Mouse (Mus musculus): ENCODE results near the gene Atxn1. TPM values are rescaled to one million over a fixed set of nuclear protein-coding genes. Genes with fewer than 3 reads are reported as not detected.

Atxn1 gene
- polyA plus RNA-seq, 1 experiment from 2014 or later = 8.3 TPM

- ChIA-PET POLR2A (interaction anchor here (1.1 kb wide), 1 partner anchor 87 kb away, joined by 3 read pairs; no protein-coding TSS in a partner anchor), CTCF (interaction anchor here (0.9 kb wide), 1 partner anchor 13 kb away, joined by 3 read pairs; no protein-coding TSS in a partner anchor)
- DNase-seq (ENCODE audit: low read depth, low spot score) = no peak
- in situ Hi-C loops (cut with MboI; ENCODE audit: low pct_unique_long_range_greater_than_20kb) = no loop called here
- no peaks in the 10 kb centered on the region for H3K27me3 ChIP-seq
- peak; percentile 94 for ATAC-seq
- no peak for TF ChIP-seq CTCF (IDR thresholded peaks at IDR 0.05)
Observed at GRCm38 (mm10) chr13:45820473-45821230, 144.2 kb downstream of the Atxn1 start.

GRCm38 (mm10) chr13:45816670-45817069 lies 148.1 kb downstream of the Atxn1 start:
- no peaks in the 10 kb centered on the region for H3K27me3 ChIP-seq
- POLR2A ChIA-PET = no interaction called here

DNA sequence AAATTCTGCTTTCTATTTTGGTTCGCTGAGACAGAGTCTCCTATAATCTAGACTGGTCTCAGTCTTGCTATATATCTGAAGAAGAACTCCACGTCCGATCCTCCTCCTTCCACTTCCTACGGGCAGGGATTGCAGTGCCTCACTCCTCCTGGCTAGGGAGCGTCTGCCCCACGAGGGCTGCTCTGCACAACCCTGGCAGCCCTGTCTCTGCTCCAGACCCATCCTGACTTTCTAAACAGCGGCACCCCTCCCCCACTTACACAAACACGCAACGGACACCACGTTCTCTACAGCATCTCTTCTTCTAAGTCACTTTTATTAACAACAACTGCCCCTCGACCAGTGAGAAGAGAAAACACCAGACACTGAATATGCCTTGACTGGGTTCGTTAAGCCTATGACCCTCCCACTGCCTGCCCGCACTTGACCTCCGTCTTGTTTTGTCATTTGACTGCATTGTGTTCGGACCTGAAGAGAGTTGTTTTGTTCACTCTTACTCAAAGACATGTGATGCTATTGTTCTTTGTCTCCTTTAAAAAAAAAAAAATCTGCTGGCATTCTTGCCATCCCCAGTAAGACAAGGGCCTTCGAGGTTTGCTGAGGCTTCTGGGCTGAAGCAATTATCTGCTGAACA lies 154.9 kb downstream of the Atxn1 start:
- no peak for TF ChIP-seq CTCF (IDR thresholded peaks at IDR 0.05)
- DNase-seq (ENCODE audit: low read depth, low spot score) = no peak
- POLR2A ChIA-PET = no interaction called here
- H3K27me3 ChIP-seq = no peaks in the 10 kb centered on the region
- CTCF ChIA-PET = no interaction called here
- in situ Hi-C loops (cut with MboI; ENCODE audit: low pct_unique_long_range_greater_than_20kb) = no loop called here
- ATAC-seq = no peak

More at GRCm38 (mm10) chr13:45816670-45817069, 148.1 kb downstream of the Atxn1 start:
- CTCF ChIA-PET = interaction anchor here (0.7 to 2.5 kb wide), 3 partner anchors 8 to 69 kb away, joined by 3 to 9 read pairs (median 5); no protein-coding TSS in a partner anchor
- ATAC-seq = no peak
- in situ Hi-C loops (cut with MboI; ENCODE audit: low pct_unique_long_range_greater_than_20kb) = no loop called here
- DNase-seq (ENCODE audit: low read depth, low spot score) = no peak
- no peak for TF ChIP-seq CTCF (IDR thresholded peaks at IDR 0.05)

- in situ Hi-C loops (cut with MboI; ENCODE audit: low pct_unique_long_range_greater_than_20kb) = no loop called here
- ATAC-seq (no peak), DNase-seq (ENCODE audit: low read depth, low spot score) (no peak)
- no peaks in the 10 kb centered on the region for H3K27me3 ChIP-seq
- peak; percentile 73 for TF ChIP-seq CTCF (IDR thresholded peaks at IDR 0.05)
- CTCF ChIA-PET = interaction anchor here (0.9 to 1.9 kb wide), 3 partner anchors 9 to 89 kb away, joined by 3 to 5 read pairs (median 3); no protein-coding TSS in a partner anchor
- POLR2A ChIA-PET = no interaction called here
Observed at GRCm38 (mm10) chr13:45807593-45808043, 157.2 kb downstream of the Atxn1 start.

- CTCF ChIA-PET = interaction anchor here (1.9 kb wide), 1 partner anchor 10 kb away, joined by 5 read pairs; no protein-coding TSS in a partner anchor
- no peak for TF ChIP-seq CTCF (IDR thresholded peaks at IDR 0.05)
- DNase-seq (ENCODE audit: low read depth, low spot score) (no peak), ATAC-seq (no peak)
- no peaks in the 10 kb centered on the region for H3K27me3 ChIP-seq
- POLR2A ChIA-PET = no interaction called here
- in situ Hi-C loops (cut with MboI; ENCODE audit: low pct_unique_long_range_greater_than_20kb) = no loop called here
Observed at GRCm38 (mm10) chr13:45806600-45807525, 157.9 kb downstream of the Atxn1 start.

DNA sequence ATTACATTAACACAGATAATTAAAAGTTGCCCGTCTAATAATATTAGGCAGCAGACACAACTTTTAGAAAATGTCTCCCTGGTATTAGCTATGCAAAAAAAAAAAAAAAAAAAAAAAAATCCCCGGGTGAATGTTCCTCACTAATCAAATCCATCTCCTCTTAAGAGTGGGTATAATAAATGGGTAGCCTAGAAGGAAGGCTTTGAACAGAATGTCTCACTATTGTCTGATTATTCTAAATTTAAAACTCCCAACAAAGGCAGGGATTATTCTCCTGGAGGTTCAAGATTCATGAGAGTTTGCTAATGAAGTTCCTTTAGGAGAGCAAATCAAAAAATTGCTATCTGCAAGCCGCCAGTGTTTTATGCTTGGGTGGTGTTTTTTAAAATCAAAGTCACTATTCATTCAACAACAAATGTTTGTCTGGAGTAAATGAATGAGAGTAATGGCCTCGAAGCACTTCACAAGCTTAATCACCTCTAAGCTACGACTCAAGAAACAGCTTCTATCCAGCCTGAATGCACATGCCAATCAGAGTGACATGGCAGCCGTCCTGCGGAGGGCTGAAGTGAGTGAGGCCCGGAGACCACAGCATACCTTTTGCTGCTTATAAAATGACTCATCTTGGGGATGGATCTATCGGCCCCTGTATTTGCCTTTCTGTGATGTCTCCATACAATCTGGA lies 158.8 kb downstream of the Atxn1 start:
- ChIA-PET POLR2A (no interaction called here), CTCF (no interaction called here)
- in situ Hi-C loops (cut with MboI; ENCODE audit: low pct_unique_long_range_greater_than_20kb) = no loop called here
- TF ChIP-seq CTCF (IDR thresholded peaks at IDR 0.05) = no peak
- no peak for DNase-seq (ENCODE audit: low read depth, low spot score)
- no peaks in the 10 kb centered on the region for H3K27me3 ChIP-seq
- no peak for ATAC-seq

- ChIA-PET POLR2A (no interaction called here), CTCF (interaction anchor here (1.2 to 3.1 kb wide), 4 partner anchors 9 to 122 kb away, joined by 3 to 9 read pairs (median 5); no protein-coding TSS in a partner anchor)
- no peak for TF ChIP-seq CTCF (IDR thresholded peaks at IDR 0.05)
- DNase-seq (ENCODE audit: low read depth, low spot score) (no peak), ATAC-seq (no peak)
- in situ Hi-C loops (cut with MboI; ENCODE audit: low pct_unique_long_range_greater_than_20kb) = no loop called here
- no peaks in the 10 kb centered on the region for H3K27me3 ChIP-seq
Observed at GRCm38 (mm10) chr13:45802620-45803410, 162.0 kb downstream of the Atxn1 start.

- ChIA-PET CTCF (no interaction called here), POLR2A (no interaction called here)
- no peak for DNase-seq (ENCODE audit: low read depth, low spot score)
- ATAC-seq = no peak
- in situ Hi-C loops (cut with MboI; ENCODE audit: low pct_unique_long_range_greater_than_20kb) = no loop called here
- no peaks in the 10 kb centered on the region for H3K27me3 ChIP-seq
- TF ChIP-seq CTCF (IDR thresholded peaks at IDR 0.05) = no peak
Observed at GRCm38 (mm10) chr13:45798248-45798647, 166.6 kb downstream of the Atxn1 start.

DNA sequence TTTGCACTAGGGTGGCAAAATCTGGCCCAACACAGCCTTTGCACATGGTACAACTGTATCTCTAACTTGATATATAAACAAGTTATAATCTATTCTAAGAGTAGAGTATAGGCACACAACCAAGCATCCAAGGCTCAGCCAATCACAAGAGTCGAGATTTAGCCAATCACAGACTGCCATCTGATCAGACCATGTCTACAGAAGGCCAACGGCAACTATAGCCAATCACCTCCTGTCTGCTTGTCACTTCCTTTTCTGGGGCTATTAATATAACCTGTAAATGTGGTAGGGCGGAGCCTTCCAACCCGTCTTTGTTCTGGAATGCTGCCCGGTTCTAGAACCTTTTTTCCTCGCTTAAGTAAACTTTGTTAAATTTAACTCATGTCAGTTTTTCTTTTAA lies 167.1 kb downstream of the Atxn1 start:
- in situ Hi-C loops (cut with MboI; ENCODE audit: low pct_unique_long_range_greater_than_20kb) = no loop called here
- TF ChIP-seq CTCF (IDR thresholded peaks at IDR 0.05) = no peak
- no peak for ATAC-seq
- no peaks in the 10 kb centered on the region for H3K27me3 ChIP-seq
- ChIA-PET CTCF (no interaction called here), POLR2A (no interaction called here)
- DNase-seq (ENCODE audit: low read depth, low spot score) = no peak

All from Patski (cell line).